Mouse (Mus musculus) embryonic fibroblast, embryonic 13.5 days (primary cell): ENCODE measurements around the gene Lkaaear1.

Source experiments
- CTCF ChIP-seq: IDR thresholded peaks from 2 replicates; pipeline ENCODE4 v1.5.1; 2011; ENCODE audit warnings: mild to moderate bottlenecking, control low read depth, low read length, moderate library complexity, borderline replicate concordance; ENCODE audit not compliant: insufficient read depth
- POLR2A ChIP-seq: IDR thresholded peaks from 2 replicates; pipeline ENCODE4 v1.6.1; 2011; ENCODE audit warnings: low read depth, mild to moderate bottlenecking, control low read depth, low read length, moderate library complexity

DNA sequence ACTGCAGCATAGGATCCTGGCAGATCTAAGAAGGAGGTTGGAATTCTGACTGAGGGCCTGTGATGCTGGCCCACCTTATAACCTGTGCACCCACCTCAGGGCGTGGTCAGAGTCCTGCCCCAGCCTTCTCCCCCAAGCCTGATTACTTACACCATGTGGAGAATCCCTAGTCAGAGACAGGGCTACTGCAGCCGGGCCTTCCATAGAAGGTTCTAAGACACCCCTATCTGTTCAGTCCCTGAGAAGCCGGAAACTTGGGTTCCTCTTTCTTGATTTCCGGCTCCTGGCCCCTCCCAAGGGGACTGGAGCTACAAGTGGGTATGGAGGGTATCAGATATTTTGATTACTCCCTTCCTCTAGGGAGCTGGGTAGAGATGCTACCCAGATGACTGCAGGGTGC, 6.7 kb downstream of the Lkaaear1 start:
- no peak for TF ChIP-seq CTCF
- no peak for TF ChIP-seq POLR2A
